Mouse (Mus musculus): ENCODE measurements around the gene Xylt1. TPM values are rescaled to one million over a fixed set of nuclear protein-coding genes. Genes with fewer than 3 reads are reported as not detected.

The Xylt1 gene
- polyA plus RNA-seq, 1 experiment from 2014 or later: 0.73 TPM

DNA sequence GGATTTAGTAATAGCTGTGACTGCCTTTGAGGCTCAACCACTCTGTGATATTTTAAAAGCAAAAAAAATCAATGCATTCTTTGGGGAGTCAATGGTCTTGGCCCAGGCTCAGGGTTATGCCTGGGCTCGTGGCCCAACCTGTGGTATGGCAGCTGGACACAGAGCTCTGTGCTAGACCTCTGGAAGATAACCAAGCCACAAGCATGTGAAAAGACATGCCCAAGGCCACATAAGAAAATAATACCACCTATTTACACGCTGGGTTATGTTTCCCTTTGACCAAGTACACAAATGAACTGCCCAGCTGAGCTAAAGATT, 106.4 kb downstream of the Xylt1 start:
- Histone ChIP-seq H3K4me1 (replicated peaks; ENCODE audit: control insufficient read depth, insufficient read depth, low read length) (no peaks in the 10 kb centered on the region), H3K27me3 (replicated peaks; ENCODE audit: control insufficient read depth, insufficient read depth, low read length) (no peaks in the 10 kb centered on the region), H3K4me2 (no peak overlapping the region), H3K4me3 (ENCODE audit: low read depth, low read length) (no peak overlapping the region), H3K9ac (ENCODE audit: low read depth, low read length) (no peak overlapping the region), H3K27ac (ENCODE audit: low read depth, low read length) (no peak overlapping the region), H3K9me3 (ENCODE audit: control insufficient read depth, low read length) (no peaks in the 10 kb centered on the region), H3K36me3 (ENCODE audit: control insufficient read depth, insufficient read depth, low read length) (no peaks in the 10 kb centered on the region)
- no peak for DNase-seq (ENCODE audit: low spot score)
- no peak for ATAC-seq (replicated peaks; ENCODE audit: low FRiP score)
- WGBS: 73% methylated on average over 2 of the region's 2 CpGs

GRCm38 (mm10) chr7:117489973-117490372, 109.2 kb downstream of the Xylt1 start:
- DNase-seq (ENCODE audit: low spot score) (no peak), ATAC-seq (replicated peaks; ENCODE audit: low FRiP score) (no peak)
- Histone ChIP-seq H3K4me1 (replicated peaks; ENCODE audit: control insufficient read depth, insufficient read depth, low read length) (no peaks in the 10 kb centered on the region), H3K27me3 (replicated peaks; ENCODE audit: control insufficient read depth, insufficient read depth, low read length) (no peaks in the 10 kb centered on the region), H3K9me3 (ENCODE audit: control insufficient read depth, low read length) (no peaks in the 10 kb centered on the region), H3K4me3 (ENCODE audit: low read depth, low read length) (no peak overlapping the region), H3K9ac (ENCODE audit: low read depth, low read length) (no peak overlapping the region), H3K36me3 (ENCODE audit: control insufficient read depth, insufficient read depth, low read length) (no peaks in the 10 kb centered on the region), H3K27ac (ENCODE audit: low read depth, low read length) (no peak overlapping the region), H3K4me2 (no peak overlapping the region)
- 58% methylated on average over 5 of the region's 5 CpGs for WGBS

DNA sequence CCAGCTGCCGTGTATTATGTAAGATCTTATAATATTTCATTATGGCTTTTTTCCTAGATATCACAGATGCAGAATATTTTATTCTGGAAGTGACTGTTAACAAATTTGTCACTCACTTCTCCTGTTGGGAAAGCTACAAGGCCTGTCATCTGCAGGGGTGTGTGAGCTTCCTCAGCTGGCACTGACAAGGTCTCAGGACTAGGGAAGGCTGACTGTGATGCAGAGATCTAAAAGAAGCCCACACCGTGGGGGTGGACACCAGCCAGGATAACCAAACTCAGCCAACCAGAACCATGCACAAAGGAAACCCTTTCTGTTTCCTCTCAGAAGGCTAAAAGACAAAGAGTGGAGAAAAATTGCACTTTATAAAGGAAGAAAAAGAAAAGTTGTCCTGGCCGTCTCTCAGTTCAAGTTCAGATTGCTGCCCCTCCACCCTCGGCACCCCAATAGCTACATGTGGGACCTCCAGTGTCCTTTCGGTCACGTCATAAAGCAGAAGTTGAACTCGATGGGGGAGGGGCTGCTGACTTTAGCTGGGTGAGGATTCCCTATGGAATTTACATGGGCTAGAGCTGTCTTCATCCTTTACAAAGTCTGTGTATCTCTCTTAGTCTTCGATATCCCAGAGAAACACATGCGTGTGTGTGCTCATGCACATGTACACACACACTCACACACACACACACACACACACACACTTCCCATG, 109.9 kb downstream of the Xylt1 start:
- no peak overlapping the region for H3K4me3 ChIP-seq (ENCODE audit: low read depth, low read length)
- H3K9ac ChIP-seq (ENCODE audit: low read depth, low read length): no peak overlapping the region
- H3K9me3 ChIP-seq (ENCODE audit: control insufficient read depth, low read length): no peaks in the 10 kb centered on the region
- no peaks in the 10 kb centered on the region for H3K4me1 ChIP-seq (replicated peaks; ENCODE audit: control insufficient read depth, insufficient read depth, low read length)
- H3K36me3 ChIP-seq (ENCODE audit: control insufficient read depth, insufficient read depth, low read length): no peaks in the 10 kb centered on the region
- H3K4me2 ChIP-seq: no peak overlapping the region
- ATAC-seq (replicated peaks; ENCODE audit: low FRiP score) (no peak), DNase-seq (ENCODE audit: low spot score) (no peak)
- H3K27me3 ChIP-seq (replicated peaks; ENCODE audit: control insufficient read depth, insufficient read depth, low read length): no peaks in the 10 kb centered on the region
- no peak overlapping the region for H3K27ac ChIP-seq (ENCODE audit: low read depth, low read length)
- WGBS: 75% methylated on average over 9 of the region's 9 CpGs

GRCm38 (mm10) chr7:117491495-117491894, 110.7 kb downstream of the Xylt1 start:
- Histone ChIP-seq H3K27me3 (replicated peaks; ENCODE audit: control insufficient read depth, insufficient read depth, low read length) (no peaks in the 10 kb centered on the region), H3K4me1 (replicated peaks; ENCODE audit: control insufficient read depth, insufficient read depth, low read length) (no peaks in the 10 kb centered on the region), H3K4me2 (no peak overlapping the region), H3K9me3 (ENCODE audit: control insufficient read depth, low read length) (no peaks in the 10 kb centered on the region), H3K27ac (ENCODE audit: low read depth, low read length) (no peak overlapping the region), H3K9ac (ENCODE audit: low read depth, low read length) (no peak overlapping the region), H3K4me3 (ENCODE audit: low read depth, low read length) (no peak overlapping the region), H3K36me3 (ENCODE audit: control insufficient read depth, insufficient read depth, low read length) (no peaks in the 10 kb centered on the region)
- DNase-seq (ENCODE audit: low spot score): no peak
- no peak for ATAC-seq (replicated peaks; ENCODE audit: low FRiP score)
- WGBS: 73% methylated on average over 5 of the region's 5 CpGs

DNA sequence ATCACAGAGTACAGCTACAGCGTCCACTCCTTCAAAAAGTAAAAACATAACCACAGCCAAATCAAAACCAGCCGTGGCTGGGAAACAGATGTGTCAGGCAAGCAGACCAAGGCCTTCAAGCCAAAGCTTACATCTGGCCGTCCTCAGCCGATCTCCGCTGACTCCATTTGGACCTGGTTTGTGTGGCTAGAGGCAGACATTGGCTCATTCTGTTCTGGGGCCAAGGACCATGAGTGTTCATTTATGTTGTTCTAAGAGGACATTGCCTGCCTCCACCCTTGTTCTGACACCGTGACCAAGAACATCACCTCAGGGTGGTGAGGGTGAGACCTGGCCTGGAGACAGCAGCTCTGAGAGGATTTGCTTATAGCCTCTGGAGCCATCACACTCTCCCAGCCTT, 113.4 kb downstream of the Xylt1 start:
- ATAC-seq (replicated peaks; ENCODE audit: low FRiP score): no peak
- WGBS: 85% methylated on average over 6 of the region's 6 CpGs
- no peak for DNase-seq (ENCODE audit: low spot score)
- H3K4me2 ChIP-seq: no peak overlapping the region
- no peaks in the 10 kb centered on the region for H3K36me3 ChIP-seq (ENCODE audit: control insufficient read depth, insufficient read depth, low read length)
- no peak overlapping the region for H3K27ac ChIP-seq (ENCODE audit: low read depth, low read length)
- no peak overlapping the region for H3K4me3 ChIP-seq (ENCODE audit: low read depth, low read length)
- no peak overlapping the region for H3K9ac ChIP-seq (ENCODE audit: low read depth, low read length)
- no peaks in the 10 kb centered on the region for H3K4me1 ChIP-seq (replicated peaks; ENCODE audit: control insufficient read depth, insufficient read depth, low read length)
- H3K9me3 ChIP-seq (ENCODE audit: control insufficient read depth, low read length): no peaks in the 10 kb centered on the region
- H3K27me3 ChIP-seq (replicated peaks; ENCODE audit: control insufficient read depth, insufficient read depth, low read length): no peaks in the 10 kb centered on the region

GRCm38 (mm10) chr7:117494618-117495310, 114.0 kb downstream of the Xylt1 start:
- Histone ChIP-seq H3K4me1 (replicated peaks; ENCODE audit: control insufficient read depth, insufficient read depth, low read length) (no peaks in the 10 kb centered on the region), H3K4me3 (ENCODE audit: low read depth, low read length) (no peak overlapping the region), H3K9me3 (ENCODE audit: control insufficient read depth, low read length) (no peaks in the 10 kb centered on the region), H3K36me3 (ENCODE audit: control insufficient read depth, insufficient read depth, low read length) (no peaks in the 10 kb centered on the region), H3K27ac (ENCODE audit: low read depth, low read length) (no peak overlapping the region), H3K9ac (ENCODE audit: low read depth, low read length) (no peak overlapping the region), H3K4me2 (no peak overlapping the region), H3K27me3 (replicated peaks; ENCODE audit: control insufficient read depth, insufficient read depth, low read length) (no peaks in the 10 kb centered on the region)
- 84% methylated on average over 8 of the region's 8 CpGs for WGBS
- ATAC-seq (replicated peaks; ENCODE audit: low FRiP score) (no peak), DNase-seq (ENCODE audit: low spot score) (no peak)

- no peak overlapping the region for H3K4me3 ChIP-seq (ENCODE audit: low read depth, low read length)
- no peaks in the 10 kb centered on the region for H3K4me1 ChIP-seq (replicated peaks; ENCODE audit: control insufficient read depth, insufficient read depth, low read length)
- H3K9me3 ChIP-seq (ENCODE audit: control insufficient read depth, low read length): no peaks in the 10 kb centered on the region
- ATAC-seq (replicated peaks; ENCODE audit: low FRiP score) (no peak), DNase-seq (ENCODE audit: low spot score) (no peak)
- no peaks in the 10 kb centered on the region for H3K36me3 ChIP-seq (ENCODE audit: control insufficient read depth, insufficient read depth, low read length)
- no peaks in the 10 kb centered on the region for H3K27me3 ChIP-seq (replicated peaks; ENCODE audit: control insufficient read depth, insufficient read depth, low read length)
- H3K9ac ChIP-seq (ENCODE audit: low read depth, low read length): no peak overlapping the region
- WGBS: 89% methylated on average over 8 of the region's 8 CpGs
- H3K4me2 ChIP-seq: no peak overlapping the region
- no peak overlapping the region for H3K27ac ChIP-seq (ENCODE audit: low read depth, low read length)
These were observed 115.0 kb downstream of the Xylt1 start for GRCm38 (mm10) chr7:117495751-117496150.

DNA sequence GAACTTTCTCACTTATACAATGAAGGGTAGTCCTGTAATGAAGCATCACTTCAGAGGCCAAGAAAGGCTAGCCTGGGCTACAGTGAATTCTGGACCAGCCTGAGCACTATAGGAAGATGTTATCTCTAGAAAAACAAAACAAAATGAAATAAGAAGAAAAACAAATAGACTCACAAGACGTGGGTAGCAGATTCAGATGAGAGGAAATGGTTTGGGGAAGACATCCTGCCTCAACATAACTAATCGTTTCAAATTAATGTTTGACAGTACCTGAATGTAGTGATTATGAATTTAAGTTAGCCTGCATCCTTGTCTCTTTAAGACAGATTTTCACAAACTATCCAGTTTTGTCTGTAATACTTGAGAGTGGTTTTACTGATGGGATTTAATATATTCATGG, 117.4 kb downstream of the Xylt1 start:
- no peak overlapping the region for H3K9ac ChIP-seq (ENCODE audit: low read depth, low read length)
- H3K4me2 ChIP-seq: no peak overlapping the region
- H3K4me1 ChIP-seq (replicated peaks; ENCODE audit: control insufficient read depth, insufficient read depth, low read length): no peaks in the 10 kb centered on the region
- H3K4me3 ChIP-seq (ENCODE audit: low read depth, low read length): no peak overlapping the region
- no peak overlapping the region for H3K27ac ChIP-seq (ENCODE audit: low read depth, low read length)
- 65% methylated on average over 2 of the region's 2 CpGs for WGBS
- ATAC-seq (replicated peaks; ENCODE audit: low FRiP score) (no peak), DNase-seq (ENCODE audit: low spot score) (no peak)
- no peaks in the 10 kb centered on the region for H3K36me3 ChIP-seq (ENCODE audit: control insufficient read depth, insufficient read depth, low read length)
- H3K9me3 ChIP-seq (ENCODE audit: control insufficient read depth, low read length): no peaks in the 10 kb centered on the region
- no peaks in the 10 kb centered on the region for H3K27me3 ChIP-seq (replicated peaks; ENCODE audit: control insufficient read depth, insufficient read depth, low read length)

All from liver, embryonic 11.5 days (tissue).